Mouse (Mus musculus): ENCODE measurements around the gene Mapk3. TPM values are rescaled to one million over a fixed set of nuclear protein-coding genes. Genes with fewer than 3 reads are reported as not detected.
A peak's percentile ranks its signal among the peaks of the same experiment; 100 is the strongest.

The Mapk3 gene
- 78.4 and 117 TPM in 2 replicates for polyA plus RNA-seq (2011; ENCODE audit: insufficient read depth, insufficient read length, low replicate concordance, missing spikeins)

DNA sequence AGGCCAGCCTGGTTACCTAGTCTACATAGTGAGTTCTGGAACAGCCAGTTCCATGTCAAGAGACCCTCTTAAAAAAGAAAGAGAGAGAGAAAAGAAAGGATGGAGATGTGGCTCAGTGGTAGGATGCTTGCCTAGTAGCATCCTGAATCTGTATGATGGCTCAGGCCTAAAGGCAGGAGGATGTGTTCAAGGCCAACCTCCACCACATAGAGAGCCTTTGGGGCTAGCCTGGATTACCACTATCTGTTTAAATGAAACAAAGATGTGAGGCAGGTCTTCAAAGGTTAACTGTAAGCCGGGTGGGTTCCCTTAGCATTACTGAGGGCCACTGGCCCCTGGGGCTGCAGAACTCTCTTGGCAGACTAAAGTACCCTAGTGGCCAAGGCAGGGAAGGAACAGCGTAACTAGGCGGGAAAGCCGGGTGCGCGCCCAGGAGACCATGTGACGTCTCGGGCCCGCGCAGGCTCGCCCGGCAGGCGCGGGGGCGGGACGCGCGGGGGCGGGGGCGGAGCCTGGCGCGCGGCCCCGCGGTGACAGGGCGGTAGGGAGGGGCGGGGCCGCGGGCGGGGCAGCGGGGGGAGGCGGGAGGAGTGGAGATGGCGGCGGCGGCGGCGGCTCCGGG is at the start of gene Mapk3:
TSS of gene Mapk3 (plus strand) at position 552 of the 622 bp plus-strand sequence.
- Histone ChIP-seq H3K4me3 (replicated peaks; ENCODE audit: control insufficient read depth, low read depth, low read length) (peak within 1 kb of the TSS; percentile 89), H3K27ac (ENCODE audit: control insufficient read depth, insufficient read depth, low read depth, low read length, poor library complexity) (peak within 1 kb of the TSS; percentile 71), H3K4me1 (ENCODE audit: control insufficient read depth, insufficient read depth, low read length) (peaks cover 8% of the 10 kb centered on the region)
- TF ChIP-seq POLR2A (IDR thresholded peaks at IDR 0.05; ENCODE audit: borderline replicate concordance, control insufficient read depth, low read depth, low read length) (no peak), CTCF (IDR thresholded peaks at IDR 0.05; ENCODE audit: control insufficient read depth, insufficient read depth, low read length) (peak; percentile 69)
- 3% methylated on average over 38 of the region's 38 CpGs for WGBS

DNA sequence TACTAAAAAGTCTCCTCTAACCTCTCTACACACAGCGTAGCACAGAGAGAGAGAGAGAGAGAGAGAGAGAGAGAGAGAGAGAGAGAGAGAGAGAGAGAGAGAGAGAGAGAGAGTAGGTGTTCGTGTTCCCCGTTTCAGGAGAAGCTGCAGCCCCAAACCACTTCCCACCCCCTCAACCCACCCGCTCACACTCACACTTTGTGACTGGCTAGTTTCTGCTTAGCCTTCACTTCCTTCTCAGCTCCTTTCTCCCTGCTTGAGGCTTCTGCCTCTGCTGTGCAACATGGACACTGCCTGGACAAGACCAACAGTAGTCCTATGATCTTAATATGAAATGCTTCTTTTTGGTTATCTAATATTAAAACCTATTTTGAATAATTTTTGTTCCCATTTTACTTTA is 49.1 kb upstream of the Mapk3 start:
- 11% methylated on average over 4 of the region's 4 CpGs for WGBS
- TF ChIP-seq POLR2A (IDR thresholded peaks at IDR 0.05; ENCODE audit: borderline replicate concordance, control insufficient read depth, low read depth, low read length): no peak
- no peak for TF ChIP-seq CTCF (IDR thresholded peaks at IDR 0.05; ENCODE audit: control insufficient read depth, insufficient read depth, low read length)
- H3K4me1 ChIP-seq (ENCODE audit: control insufficient read depth, insufficient read depth, low read length): peaks cover 6% of the 10 kb centered on the region; the same call in 1 of the 2 replicates
- H3K4me3 ChIP-seq (replicated peaks; ENCODE audit: control insufficient read depth, low read depth, low read length): no peak overlapping the region
- H3K27ac ChIP-seq (ENCODE audit: control insufficient read depth, insufficient read depth, low read depth, low read length, poor library complexity): no peak overlapping the region

DNA sequence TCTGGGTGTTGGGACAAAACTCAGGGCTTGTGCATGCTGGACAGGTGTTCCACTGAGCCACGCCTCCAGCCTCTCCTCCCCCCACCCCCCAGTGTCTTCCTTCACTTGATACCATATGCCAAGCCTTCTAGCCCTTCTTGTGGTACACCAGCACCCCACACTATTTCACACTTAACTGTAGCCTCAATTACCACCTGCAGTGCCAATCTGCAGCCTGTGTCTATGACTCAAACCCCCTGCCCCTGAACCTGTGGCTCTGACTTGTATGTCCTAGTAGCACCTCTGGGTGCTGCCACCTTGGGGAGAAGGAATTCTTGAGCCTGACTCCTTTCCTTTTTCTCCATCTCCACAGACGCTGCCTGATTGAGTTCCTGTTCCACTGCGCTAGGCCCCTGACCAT is 47.5 kb upstream of the Mapk3 start:
- WGBS: 91% methylated on average over 3 of the region's 3 CpGs
- TF ChIP-seq POLR2A (IDR thresholded peaks at IDR 0.05; ENCODE audit: borderline replicate concordance, control insufficient read depth, low read depth, low read length): no peak
- TF ChIP-seq CTCF (IDR thresholded peaks at IDR 0.05; ENCODE audit: control insufficient read depth, insufficient read depth, low read length): no peak
- Histone ChIP-seq H3K4me1 (ENCODE audit: control insufficient read depth, insufficient read depth, low read length) (no peaks in the 10 kb centered on the region; the same call in 1 of the 2 replicates), H3K4me3 (replicated peaks; ENCODE audit: control insufficient read depth, low read depth, low read length) (no peak overlapping the region), H3K27ac (ENCODE audit: control insufficient read depth, insufficient read depth, low read depth, low read length, poor library complexity) (no peak overlapping the region)

DNA sequence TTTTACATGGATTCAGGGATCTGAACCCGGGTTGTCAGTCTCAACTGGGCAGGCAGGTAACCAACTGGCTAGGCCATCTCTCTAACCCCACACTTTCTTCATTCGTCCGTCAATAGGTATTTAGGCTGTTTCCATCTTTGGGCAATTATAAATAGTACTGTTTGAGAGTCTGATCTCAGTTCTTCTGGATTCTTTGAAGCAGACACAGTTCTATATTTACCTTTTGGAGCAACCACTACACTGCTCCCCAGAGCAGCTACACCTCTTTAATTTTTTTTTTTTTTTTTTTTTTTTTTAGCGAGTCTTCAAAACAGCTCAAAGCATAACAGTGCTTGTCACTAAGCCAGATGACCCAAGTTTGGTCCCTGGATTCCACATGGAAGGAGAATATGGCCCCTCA is 43.7 kb upstream of the Mapk3 start:
- 79% methylated on average over 4 of the region's 4 CpGs for WGBS
- no peak overlapping the region for H3K27ac ChIP-seq (ENCODE audit: control insufficient read depth, insufficient read depth, low read depth, low read length, poor library complexity)
- TF ChIP-seq CTCF (IDR thresholded peaks at IDR 0.05; ENCODE audit: control insufficient read depth, insufficient read depth, low read length) (no peak), POLR2A (IDR thresholded peaks at IDR 0.05; ENCODE audit: borderline replicate concordance, control insufficient read depth, low read depth, low read length) (no peak)
- H3K4me3 ChIP-seq (replicated peaks; ENCODE audit: control insufficient read depth, low read depth, low read length): no peak overlapping the region
- H3K4me1 ChIP-seq (ENCODE audit: control insufficient read depth, insufficient read depth, low read length): no peaks in the 10 kb centered on the region; the same call in 1 of the 2 replicates

DNA sequence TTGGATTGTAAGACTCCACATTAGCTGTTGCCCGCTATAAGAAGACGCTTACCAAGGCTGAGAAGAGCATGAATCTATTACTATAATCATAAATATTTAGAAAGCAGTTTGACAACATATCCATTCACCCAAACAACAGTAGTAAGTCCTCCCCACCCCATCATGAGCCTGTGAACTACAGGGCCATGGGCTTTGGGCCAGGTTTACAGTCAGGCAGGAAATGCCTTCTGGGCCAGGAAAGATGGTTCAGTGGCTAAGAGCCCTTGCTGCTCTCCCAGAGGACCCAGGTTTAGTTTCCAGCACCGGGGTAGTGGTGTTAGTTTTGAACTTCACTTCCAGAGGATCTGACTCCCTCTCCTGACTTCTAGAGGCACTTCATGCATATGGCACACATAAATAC is 41.8 kb upstream of the Mapk3 start:
- TF ChIP-seq POLR2A (IDR thresholded peaks at IDR 0.05; ENCODE audit: borderline replicate concordance, control insufficient read depth, low read depth, low read length): no peak
- TF ChIP-seq CTCF (IDR thresholded peaks at IDR 0.05; ENCODE audit: control insufficient read depth, insufficient read depth, low read length): no peak
- WGBS: 83% methylated on average over 3 of the region's 3 CpGs
- no peak overlapping the region for H3K27ac ChIP-seq (ENCODE audit: control insufficient read depth, insufficient read depth, low read depth, low read length, poor library complexity)
- H3K4me1 ChIP-seq (ENCODE audit: control insufficient read depth, insufficient read depth, low read length): no peaks in the 10 kb centered on the region; the same call in 1 of the 2 replicates
- H3K4me3 ChIP-seq (replicated peaks; ENCODE audit: control insufficient read depth, low read depth, low read length): no peak overlapping the region

DNA sequence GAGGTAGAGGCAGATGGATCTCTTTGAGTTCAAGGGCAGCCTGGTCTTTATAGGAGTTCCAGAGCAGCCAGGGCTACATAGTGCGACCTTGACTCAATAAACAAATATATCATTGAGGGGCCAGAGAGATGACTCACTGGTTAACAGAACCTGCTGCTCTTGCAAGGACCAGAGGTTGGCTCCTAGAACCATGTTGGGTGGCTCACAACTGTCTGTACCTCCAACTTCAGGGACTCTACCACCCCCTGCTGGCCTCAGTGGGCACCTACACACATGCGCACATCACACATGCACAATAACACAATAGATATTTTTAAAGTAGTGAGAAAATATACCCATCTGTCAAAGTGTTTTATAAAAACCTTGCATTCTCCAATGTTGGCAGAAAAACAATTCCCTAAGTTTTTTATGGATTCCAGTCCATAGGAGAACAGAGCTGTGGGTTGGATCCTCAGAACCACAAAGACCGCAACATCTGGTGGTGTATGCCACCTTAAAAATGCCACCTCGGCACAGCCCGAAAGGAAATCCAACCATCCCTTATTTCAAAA is 40.5 kb upstream of the Mapk3 start:
- Histone ChIP-seq H3K4me1 (ENCODE audit: control insufficient read depth, insufficient read depth, low read length) (no peaks in the 10 kb centered on the region; the same call in 1 of the 2 replicates), H3K4me3 (replicated peaks; ENCODE audit: control insufficient read depth, low read depth, low read length) (no peak overlapping the region), H3K27ac (ENCODE audit: control insufficient read depth, insufficient read depth, low read depth, low read length, poor library complexity) (no peak overlapping the region)
- TF ChIP-seq POLR2A (IDR thresholded peaks at IDR 0.05; ENCODE audit: borderline replicate concordance, control insufficient read depth, low read depth, low read length) (no peak), CTCF (IDR thresholded peaks at IDR 0.05; ENCODE audit: control insufficient read depth, insufficient read depth, low read length) (peak; percentile 71)
- 89% methylated on average over 5 of the region's 5 CpGs for WGBS

DNA sequence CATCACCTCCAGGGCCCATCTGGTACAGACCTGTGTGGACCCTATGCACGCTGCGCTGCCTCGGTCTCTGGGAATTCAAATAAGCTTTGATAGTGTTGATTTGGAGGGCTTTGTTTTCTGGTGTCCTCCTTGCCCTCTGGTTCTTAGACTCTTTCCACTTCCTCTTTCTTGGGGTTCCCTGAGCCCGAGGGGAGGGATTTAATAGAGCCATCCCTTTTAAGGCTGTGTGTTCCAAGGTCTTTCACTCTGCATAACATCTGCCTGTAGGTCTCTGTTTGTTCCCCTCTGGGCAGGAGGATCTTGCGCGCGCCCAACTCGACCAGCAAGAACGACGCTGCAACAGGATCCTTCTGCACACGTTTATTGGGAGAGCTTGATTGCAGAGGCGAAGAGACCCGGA is 37.8 kb upstream of the Mapk3 start:
- H3K4me3 ChIP-seq (replicated peaks; ENCODE audit: control insufficient read depth, low read depth, low read length): no peak overlapping the region
- no peak overlapping the region for H3K27ac ChIP-seq (ENCODE audit: control insufficient read depth, insufficient read depth, low read depth, low read length, poor library complexity)
- no peak for TF ChIP-seq CTCF (IDR thresholded peaks at IDR 0.05; ENCODE audit: control insufficient read depth, insufficient read depth, low read length)
- TF ChIP-seq POLR2A (IDR thresholded peaks at IDR 0.05; ENCODE audit: borderline replicate concordance, control insufficient read depth, low read depth, low read length): no peak
- H3K4me1 ChIP-seq (ENCODE audit: control insufficient read depth, insufficient read depth, low read length): no peaks in the 10 kb centered on the region; the same call in 1 of the 2 replicates
- WGBS: 69% methylated on average over 13 of the region's 13 CpGs

DNA sequence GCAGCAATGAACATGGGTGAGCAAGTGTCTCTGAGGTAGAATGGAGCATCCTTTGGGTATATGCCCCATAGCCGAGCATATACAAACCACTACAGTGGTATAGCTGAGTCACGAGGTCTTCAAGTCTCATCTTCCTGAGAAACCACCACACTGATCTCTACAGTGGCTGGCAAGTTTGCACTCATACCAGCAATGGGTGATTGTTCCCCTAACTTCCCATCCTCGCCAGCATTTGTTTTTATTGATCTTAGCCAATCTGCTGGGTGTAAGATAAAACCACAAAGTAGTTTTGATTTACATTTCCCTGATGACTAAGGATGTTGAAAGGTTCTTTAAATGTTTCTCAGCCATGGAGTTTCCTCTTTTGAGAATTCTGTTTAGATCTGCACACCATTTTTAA is 34.3 kb upstream of the Mapk3 start:
- 3% methylated on average over 3 of the region's 3 CpGs for WGBS
- Histone ChIP-seq H3K4me3 (replicated peaks; ENCODE audit: control insufficient read depth, low read depth, low read length) (no peak overlapping the region), H3K27ac (ENCODE audit: control insufficient read depth, insufficient read depth, low read depth, low read length, poor library complexity) (no peak overlapping the region), H3K4me1 (ENCODE audit: control insufficient read depth, insufficient read depth, low read length) (no peaks in the 10 kb centered on the region; the same call in 1 of the 2 replicates)
- TF ChIP-seq POLR2A (IDR thresholded peaks at IDR 0.05; ENCODE audit: borderline replicate concordance, control insufficient read depth, low read depth, low read length) (no peak), CTCF (IDR thresholded peaks at IDR 0.05; ENCODE audit: control insufficient read depth, insufficient read depth, low read length) (no peak)

Measured in bone marrow, adult 2 months (tissue).